Mouse (Mus musculus): ENCODE measurements around the gene Tacc3.

GRCm38 (mm10) chr5:33655251-33655840, 2.6 kb upstream of the Tacc3 start:
- TF ChIP-seq CTCF (IDR thresholded peaks at IDR 0.05; ENCODE audit: low read depth) (no peak), EP300 (IDR thresholded peaks at IDR 0.05; ENCODE audit: low read depth) (no peak)

All from liver, postnatal 0 days (tissue).